Mouse (Mus musculus) thymus, adult 2 months (tissue): ENCODE results near the gene Gjc1.

ENCODE experiments used
- CTCF ChIP-seq: fragments of 200-500 bp; IDR thresholded peaks from 2 replicates; pipeline ENCODE4 v1.5.1; 2012; ENCODE audit warnings: mild to moderate bottlenecking, control low read depth, low read length, moderate library complexity, borderline replicate concordance; ENCODE audit not compliant: control insufficient read depth, poor library complexity, insufficient read depth; ENCODE audit errors: extremely low read depth
- POLR2A ChIP-seq: fragments of 200-500 bp; IDR thresholded peaks from 2 replicates; pipeline ENCODE4 v1.6.1; 2012; ENCODE audit warnings: mild to moderate bottlenecking, low read length, control low read depth, moderate library complexity; ENCODE audit not compliant: control insufficient read depth, poor library complexity, insufficient read depth; ENCODE audit errors: extremely low read depth

DNA sequence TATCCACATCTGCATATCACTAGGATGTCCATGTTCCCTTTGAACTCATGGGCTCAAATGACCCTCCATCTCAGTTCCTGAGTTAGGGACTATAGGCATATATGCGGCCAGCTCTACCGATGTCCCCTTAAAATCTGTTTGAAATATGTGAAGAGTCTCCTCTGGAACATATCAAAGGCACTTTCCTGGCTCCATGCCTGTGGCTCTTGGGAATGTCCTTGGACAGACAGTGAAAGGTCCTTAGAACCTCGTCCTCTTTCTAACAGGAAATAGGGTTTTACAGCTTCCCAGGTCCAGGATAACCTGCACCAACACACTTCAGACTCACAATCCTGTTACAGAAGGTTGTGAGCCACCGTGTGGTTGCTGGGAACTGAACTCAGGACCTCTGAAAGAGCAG is 10.8 kb upstream of the Gjc1 start:
- TF ChIP-seq CTCF (no peak), POLR2A (no peak)
